Mouse (Mus musculus) adrenal gland, postnatal 10 days (tissue): Measurements from ENCODE around the gene Ube2n. TPM values are rescaled to one million over a fixed set of nuclear protein-coding genes. Genes with fewer than 3 reads are reported as not detected.

Experiments used
- DNase-seq: peaks from one replicate; pipeline ENCODE4 v3.0.0; 2021; ENCODE audit warnings: mixed read lengths
- microRNA-seq: library from miRNA; unstranded; fragments of <30 nt; microRNA quantifications from one replicate; pipeline ENCODE4 v1.2.0, GENCODE M21; 2021
- total RNA-seq, 2 experiments: library from RNA; stranded (reverse); gene quantifications; 2 replicates each; pipeline ENCODE4 v1.2.3; 2021

Ube2n gene
- total RNA-seq, 2 experiments from 2014 or later, result 114 to 116 TPM

DNA sequence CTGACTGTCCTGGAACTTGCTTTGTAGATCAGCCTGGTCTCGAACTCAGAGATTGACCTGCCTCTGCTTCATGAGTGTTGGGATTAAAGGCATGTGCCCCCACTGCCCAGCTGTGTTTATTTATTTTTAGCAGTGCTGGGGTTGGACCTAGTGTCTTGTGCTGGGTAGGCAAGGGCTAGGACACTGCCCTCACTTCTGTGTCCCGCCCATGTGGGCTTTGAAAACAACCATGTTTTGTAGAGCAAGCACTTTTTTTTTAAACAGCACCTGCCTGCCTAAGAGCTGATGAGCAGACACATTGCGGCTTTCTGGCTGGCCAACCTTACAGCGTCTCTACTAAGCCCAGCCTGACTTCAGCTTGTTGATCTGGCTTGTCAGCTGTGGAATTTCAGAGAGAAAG is 76.3 kb downstream of the Ube2n start:
- no peak for DNase-seq

- no peak for DNase-seq
These were observed 79.5 kb downstream of the Ube2n start for GRCm38 (mm10) chr10:95594414-95594813.

Small RNA genes within 50 kb of the gene (microRNA-seq; reads per million reads assigned to microRNA genes)
- gene Mir3058, result 11.1 reads per million, percentile 19 among the genes with 10 or more reads in this experiment

Other genes starting within 250 kb of the Ube2n start
- 10 to 100 TPM in 1 of 2 experiments, 1 to 10 TPM in 1; 8.2 to 13.4 TPM for gene Cradd, start 191.0 kb upstream of the Ube2n start, total RNA-seq
- 10 to 100 TPM; 30.0 to 34.1 TPM for gene Socs2, start 98.0 kb upstream of the Ube2n start, total RNA-seq
- gene Mrpl42, start 13.2 kb upstream of the Ube2n start, total RNA-seq, result 100 to 1,000 TPM; 174 to 198 TPM
- gene Nudt4, start 49.0 kb downstream of the Ube2n start, total RNA-seq, result 100 to 1,000 TPM; 106 to 108 TPM
- gene Anapc15-ps, start 158.3 kb downstream of the Ube2n start, total RNA-seq, result not detected